Mouse (Mus musculus): ENCODE data around the gene Lin7b.

Gene Lin7b

GRCm38 (mm10) chr7:45370475-45371311 lies at the start of gene Lin7b:
Gene Lin7b (minus strand): TSS chr7:45370583.
- WGBS: 10% methylated on average over 28 of the region's 28 CpGs

DNA sequence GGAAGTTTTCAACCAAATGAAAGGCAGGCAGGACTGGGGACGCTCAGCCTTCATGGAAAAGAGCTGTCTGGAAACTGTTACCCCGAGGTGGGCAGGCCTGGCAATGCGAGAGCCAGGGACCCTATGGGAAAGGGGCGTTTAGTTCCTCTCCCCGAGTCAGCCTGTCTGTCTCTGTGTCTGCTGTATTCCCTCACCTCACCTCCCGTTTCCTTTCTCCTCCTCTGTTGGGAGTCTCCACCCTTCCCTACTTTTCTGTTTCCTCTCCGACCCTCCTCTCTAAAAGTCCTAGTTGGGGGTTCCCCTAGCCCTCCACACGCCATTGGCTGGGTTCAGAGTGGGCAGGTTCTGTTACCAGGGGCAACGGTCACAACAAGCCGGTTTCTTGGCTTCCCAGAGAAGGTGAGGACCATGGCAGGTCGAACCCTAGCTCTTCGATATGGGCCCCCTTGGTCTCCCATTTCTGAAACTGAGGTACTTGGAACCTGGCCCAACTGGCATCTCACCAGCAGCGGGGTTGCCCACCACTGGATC lies 47.6 kb upstream of the Lin7b start:
- WGBS: 12% methylated on average over 13 of the region's 13 CpGs

DNA sequence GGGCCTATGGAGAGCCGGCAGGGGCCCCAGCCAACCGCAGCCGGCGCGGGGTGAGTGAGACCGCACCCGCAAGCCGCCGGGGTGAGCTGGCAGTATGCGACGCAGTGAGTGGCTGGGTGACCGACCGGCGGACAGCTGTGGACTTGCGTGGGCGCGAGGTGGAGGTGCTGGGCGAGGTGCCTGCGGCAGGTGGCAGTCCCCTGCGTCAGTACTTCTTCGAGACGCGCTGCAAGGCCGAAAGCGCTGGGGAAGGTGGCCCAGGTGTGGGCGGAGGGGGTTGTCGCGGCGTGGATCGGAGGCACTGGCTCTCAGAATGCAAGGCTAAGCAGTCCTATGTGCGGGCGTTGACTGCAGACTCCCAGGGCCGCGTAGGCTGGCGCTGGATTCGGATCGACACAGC lies 45.3 kb upstream of the Lin7b start:
- 12% methylated on average over 37 of the region's 37 CpGs for WGBS

- 40% methylated on average over 12 of the region's 12 CpGs for WGBS
These were observed 44.4 kb upstream of the Lin7b start for GRCm38 (mm10) chr7:45414740-45415224.

DNA sequence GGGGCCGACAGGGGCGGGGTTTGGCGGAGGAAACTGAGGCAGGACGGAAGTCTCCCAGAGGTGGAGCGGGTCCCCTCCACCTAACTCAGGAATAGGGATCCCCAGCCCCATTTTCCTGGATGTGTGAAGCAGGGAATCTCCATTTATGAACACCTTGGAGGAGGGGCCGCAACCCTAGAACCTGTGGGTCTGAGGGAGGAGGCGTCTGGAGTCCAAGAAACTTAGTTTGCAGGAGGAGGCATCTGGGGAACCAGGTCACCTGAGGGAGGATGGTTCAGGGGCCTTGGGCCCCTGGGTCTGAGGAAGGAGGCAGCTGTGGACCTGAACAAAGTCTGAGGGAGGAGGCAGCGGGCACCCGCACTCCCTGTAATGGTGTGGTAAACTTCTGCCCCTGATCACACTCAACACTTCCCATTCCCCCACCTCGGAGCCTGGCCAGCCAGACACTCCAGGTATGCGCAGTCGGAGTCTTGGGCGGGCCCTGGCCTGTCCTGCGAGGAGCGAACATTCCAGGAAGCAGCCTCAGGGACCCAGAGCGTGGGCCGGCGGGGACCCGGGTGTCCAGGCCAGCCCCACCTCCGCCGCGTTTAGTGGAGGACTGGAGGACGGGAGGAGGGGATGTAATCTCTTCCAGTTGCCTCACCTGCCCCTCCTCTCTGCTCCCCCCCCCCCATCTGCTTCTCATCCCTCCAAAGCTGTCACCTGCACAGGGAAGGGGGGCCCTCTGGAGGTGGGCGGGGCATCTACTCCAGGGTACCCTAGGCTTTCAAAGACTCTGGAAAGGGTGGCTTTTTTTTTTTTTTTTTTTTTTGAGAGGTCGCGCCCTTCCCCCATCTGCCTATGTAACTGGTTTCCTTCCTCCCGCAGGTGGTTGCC lies 43.7 kb upstream of the Lin7b start:
- WGBS: 4% methylated on average over 27 of the region's 27 CpGs

DNA sequence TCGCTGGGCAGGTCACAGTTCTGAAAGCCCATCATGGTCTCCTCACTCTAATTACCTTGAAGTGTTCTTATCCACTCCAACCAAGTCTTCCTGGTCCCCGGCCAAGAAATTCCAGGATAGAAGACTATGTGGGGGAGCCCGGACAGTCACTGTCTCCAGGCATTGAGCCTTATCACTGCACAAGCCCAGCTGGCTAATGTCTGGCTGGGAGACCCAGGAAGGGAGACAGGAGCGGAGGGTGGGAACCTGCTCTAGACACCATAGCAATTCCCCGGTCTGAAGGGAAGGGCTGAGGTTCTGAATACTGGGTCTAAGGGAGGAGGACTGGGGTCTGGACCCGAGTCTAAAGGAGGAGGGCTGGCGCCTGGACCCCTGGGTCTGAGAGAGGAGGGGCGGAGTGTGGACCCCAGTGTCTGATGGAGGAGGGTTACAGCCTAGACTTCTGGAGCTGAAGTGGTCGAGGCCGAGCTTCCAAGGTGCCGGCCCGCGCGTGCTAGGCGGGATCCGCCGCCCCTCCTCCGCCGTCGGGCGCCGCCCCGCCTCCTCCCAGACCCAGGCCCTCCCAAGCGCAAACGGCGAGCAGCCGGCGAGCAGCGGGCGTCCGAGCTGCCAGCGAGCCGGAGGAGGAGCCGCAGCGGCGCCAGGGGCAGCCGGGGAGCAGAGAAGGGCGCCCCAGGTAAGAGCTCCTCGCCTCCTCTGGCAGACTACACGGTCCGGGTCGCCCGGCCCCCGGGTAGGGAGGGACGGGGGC lies 42.9 kb upstream of the Lin7b start, which contains the start of gene Ntf5:
TSS of gene Ntf5 (plus strand) at position 583 of the 751 bp plus-strand sequence.
- 5% methylated on average over 45 of the region's 45 CpGs for WGBS

DNA sequence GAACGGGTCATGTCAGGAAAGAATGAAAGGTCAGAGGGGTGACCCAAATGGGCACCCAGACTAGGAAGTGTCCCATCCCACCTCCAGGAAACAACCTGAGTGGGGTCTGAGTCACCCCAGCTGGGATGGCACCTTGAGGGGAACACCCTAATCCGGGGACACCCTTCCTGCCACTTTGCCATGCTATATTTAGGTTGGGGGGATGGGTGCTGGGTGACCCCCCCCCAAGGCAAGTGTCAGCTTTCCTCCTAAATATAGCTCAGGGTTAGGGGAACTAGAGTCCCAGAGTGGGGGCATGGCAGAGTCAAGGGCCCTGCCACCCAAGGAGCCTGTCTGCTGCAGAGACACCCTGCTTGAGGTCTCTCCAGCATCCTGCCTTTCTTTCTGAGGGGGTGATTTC lies 42.0 kb upstream of the Lin7b start:
- WGBS: 83% methylated on average over 2 of the region's 2 CpGs

GRCm38 (mm10) chr7:45409497-45410163 lies 39.2 kb upstream of the Lin7b start:
- 88% methylated on average over 8 of the region's 8 CpGs for WGBS

DNA sequence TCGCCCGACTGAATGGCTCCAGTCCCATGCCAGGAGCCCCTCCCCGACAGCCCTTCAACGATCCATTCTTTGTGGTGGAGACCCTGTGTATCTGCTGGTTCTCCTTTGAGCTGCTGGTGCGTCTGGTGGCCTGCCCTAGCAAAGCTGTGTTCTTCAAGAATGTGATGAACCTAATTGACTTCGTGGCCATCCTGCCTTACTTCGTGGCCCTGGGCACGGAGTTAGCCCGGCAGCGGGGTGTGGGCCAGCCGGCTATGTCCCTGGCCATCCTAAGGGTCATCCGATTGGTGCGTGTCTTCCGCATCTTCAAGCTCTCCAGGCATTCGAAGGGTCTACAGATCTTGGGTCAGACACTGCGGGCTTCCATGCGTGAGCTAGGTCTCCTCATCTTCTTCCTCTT lies 38.6 kb upstream of the Lin7b start:
- 88% methylated on average over 17 of the region's 17 CpGs for WGBS

GRCm38 (mm10) chr7:45408351-45408750 lies 38.0 kb upstream of the Lin7b start:
- 78% methylated on average over 7 of the region's 7 CpGs for WGBS

GRCm38 (mm10) chr7:45407836-45408235 lies 37.5 kb upstream of the Lin7b start:
- 85% methylated on average over 10 of the region's 10 CpGs for WGBS

GRCm38 (mm10) chr7:45406157-45407156 lies 36.1 kb upstream of the Lin7b start:
- 1% methylated on average over 113 of the region's 114 CpGs for whole genome bisulfite sequencing

- 10% methylated on average over 28 of the region's 28 CpGs for WGBS
These were observed 35.0 kb upstream of the Lin7b start, which contains the start of gene Kcna7 for GRCm38 (mm10) chr7:45405091-45406075. Gene Kcna7 (plus strand): TSS chr7:45405653.

DNA sequence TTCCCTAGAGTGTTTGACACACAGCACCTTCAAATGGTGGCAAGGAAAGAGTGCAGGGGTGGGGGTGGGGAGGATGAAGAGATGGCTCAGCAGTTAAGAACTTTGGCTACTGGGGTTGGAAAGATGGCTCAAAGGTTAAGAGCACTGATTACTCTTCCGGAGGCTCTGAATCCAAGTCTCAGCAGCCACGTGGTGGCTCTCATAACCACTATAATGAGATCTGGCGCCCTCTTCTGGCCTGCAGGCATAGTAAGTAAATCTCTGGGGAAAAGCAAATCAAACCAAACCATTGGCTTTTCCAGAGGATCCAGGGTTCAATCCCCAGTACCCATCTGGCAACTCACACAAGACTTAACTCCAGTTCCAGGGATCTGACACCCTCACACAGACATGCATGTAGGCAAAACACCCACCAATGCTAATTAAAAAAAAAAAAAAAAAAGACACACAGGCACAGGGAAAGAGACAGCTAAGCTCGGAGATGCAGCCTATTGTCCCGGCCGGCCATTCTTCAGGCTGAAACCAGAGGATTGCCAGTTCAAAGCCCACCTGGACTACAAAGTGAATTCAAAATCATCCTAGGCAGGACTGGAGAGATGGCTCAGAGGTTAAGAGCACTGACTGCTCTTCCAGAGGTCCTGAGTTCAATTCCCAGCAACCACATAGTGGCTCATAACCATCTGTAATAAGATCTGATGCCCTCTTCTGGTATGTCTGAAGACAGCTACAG lies 33.3 kb upstream of the Lin7b start:
- 43% methylated on average over 6 of the region's 6 CpGs for WGBS

DNA sequence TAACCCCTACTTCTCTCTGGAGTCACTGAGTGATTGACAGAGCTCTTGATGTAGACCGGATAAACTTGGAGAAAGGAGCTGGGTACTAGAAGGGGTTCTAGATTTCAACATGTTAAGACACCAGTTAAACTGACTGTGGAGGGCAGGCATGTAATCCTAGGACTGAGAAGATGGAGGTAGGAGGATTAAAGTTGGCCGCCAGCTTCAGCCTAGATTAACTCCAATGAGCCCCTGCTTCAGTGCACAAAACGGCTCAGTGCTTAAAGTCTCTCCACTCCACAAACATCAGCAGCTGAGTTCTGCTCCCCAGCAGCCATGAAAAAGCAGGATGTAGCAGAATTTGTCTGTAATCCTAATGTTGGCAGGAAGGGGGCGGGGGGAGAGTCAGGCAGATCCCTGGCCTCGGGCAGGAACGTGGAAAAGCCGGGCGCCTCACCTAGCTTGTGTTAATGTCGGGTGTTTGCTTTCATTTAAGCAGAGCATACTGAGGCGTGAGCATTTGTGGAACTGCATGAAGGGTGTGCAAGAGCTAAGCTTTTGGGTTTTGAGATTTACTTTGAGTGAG lies 31.2 kb upstream of the Lin7b start:
- WGBS: 67% methylated on average over 10 of the region's 10 CpGs

DNA sequence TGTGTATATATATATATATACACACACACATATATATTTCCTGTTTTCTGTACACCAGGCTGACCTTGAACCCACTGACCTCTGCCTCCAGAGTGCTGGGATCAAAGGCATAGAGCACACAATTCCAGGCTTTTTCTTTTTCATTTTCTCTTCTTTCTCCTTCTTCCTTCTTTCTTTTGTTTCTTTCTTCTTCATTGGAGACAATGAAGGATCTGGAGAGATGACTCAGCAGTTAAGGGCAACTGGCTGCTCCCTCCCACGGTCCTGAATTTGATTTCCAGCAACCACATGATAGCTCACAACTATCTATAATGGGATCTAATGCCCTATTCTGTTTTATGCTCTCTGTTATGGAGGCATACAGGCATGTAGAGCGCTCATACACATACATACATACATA lies 26.4 kb upstream of the Lin7b start:
- WGBS: 71% methylated on average over 2 of the region's 2 CpGs

- WGBS: 4% methylated on average over 3 of the region's 3 CpGs
These were observed 26.0 kb upstream of the Lin7b start for GRCm38 (mm10) chr7:45396337-45396775.
